Mouse (Mus musculus): ENCODE measurements at regions not wholly inside any gene's neighbourhood (a gene's known extent, or its start where the extent isn't known, plus 50 kb on each side); places are given as distances from the start of the nearest gene placed in this dataset.

DNA sequence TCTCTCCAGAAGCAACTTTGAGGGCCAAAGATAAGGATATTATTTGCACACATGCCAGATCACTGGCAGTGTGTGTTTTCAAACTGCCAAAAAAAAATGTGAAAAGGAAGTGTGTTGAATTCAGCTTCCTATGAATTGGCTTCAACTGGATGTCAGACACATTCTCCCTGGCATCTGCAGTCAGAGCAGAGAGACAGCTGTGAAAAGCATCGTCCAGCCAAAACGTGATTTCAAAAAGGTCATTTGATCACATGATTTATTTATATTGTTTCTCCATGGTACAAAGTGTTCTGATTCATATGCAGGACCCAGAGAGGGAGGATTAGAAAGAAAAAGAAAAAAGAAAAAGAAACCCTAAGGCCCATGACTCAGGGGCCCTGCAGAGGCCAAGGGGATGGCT is 207.2 kb upstream of the Adamts9 start:
- ATAC-seq (ENCODE audit: insufficient read depth, low FRiP score, low TSS enrichment) = no peak
- Histone ChIP-seq H3K4me1 (ENCODE audit: control insufficient read depth, insufficient read depth, low read length) (no peaks in the 10 kb centered on the region), H3K9me3 (ENCODE audit: control insufficient read depth, low read length) (no peaks in the 10 kb centered on the region), H3K27ac (ENCODE audit: low read depth, low read length) (no peak overlapping the region), H3K4me2 (ENCODE audit: low read depth) (no peak overlapping the region), H3K9ac (ENCODE audit: low read length) (no peak overlapping the region), H3K27me3 (ENCODE audit: control insufficient read depth, insufficient read depth, low read length) (no peaks in the 10 kb centered on the region), H3K36me3 (ENCODE audit: control insufficient read depth, insufficient read depth, low read length) (no peaks in the 10 kb centered on the region), H3K4me3 (ENCODE audit: low read depth, low read length) (no peak overlapping the region)
- 61% methylated on average over 2 of the region's 2 CpGs for whole genome bisulfite sequencing
- no peak for DNase-seq (ENCODE audit: low spot score)

DNA sequence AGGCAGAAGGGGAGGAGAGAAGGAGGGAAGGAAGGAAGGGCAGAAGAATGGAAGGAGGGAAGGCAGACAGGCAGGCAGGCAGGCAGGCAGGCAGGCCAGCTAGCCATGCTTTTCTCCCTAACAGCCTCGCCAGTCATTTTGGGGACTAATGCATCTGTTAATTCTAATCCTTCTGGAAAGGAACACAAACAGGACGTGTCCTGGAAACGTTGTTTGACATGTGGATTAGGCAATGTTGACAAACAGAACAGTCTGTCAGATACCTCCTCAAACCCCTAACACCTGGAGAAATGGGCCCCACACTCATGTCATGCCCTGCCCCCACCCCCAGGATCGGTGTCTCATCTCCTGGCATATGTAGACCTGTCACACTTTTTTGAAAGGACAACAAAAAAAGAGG is 206.7 kb upstream of the Adamts9 start:
- Histone ChIP-seq H3K4me2 (ENCODE audit: low read depth) (no peak overlapping the region), H3K36me3 (ENCODE audit: control insufficient read depth, insufficient read depth, low read length) (no peaks in the 10 kb centered on the region), H3K27me3 (ENCODE audit: control insufficient read depth, insufficient read depth, low read length) (no peaks in the 10 kb centered on the region), H3K9ac (ENCODE audit: low read length) (no peak overlapping the region), H3K4me1 (ENCODE audit: control insufficient read depth, insufficient read depth, low read length) (no peaks in the 10 kb centered on the region), H3K4me3 (ENCODE audit: low read depth, low read length) (no peak overlapping the region), H3K9me3 (ENCODE audit: control insufficient read depth, low read length) (no peaks in the 10 kb centered on the region), H3K27ac (ENCODE audit: low read depth, low read length) (no peak overlapping the region)
- DNase-seq (ENCODE audit: low spot score) (no peak), ATAC-seq (ENCODE audit: insufficient read depth, low FRiP score, low TSS enrichment) (no peak)
- 43% methylated on average over 4 of the region's 4 CpGs for WGBS

DNA sequence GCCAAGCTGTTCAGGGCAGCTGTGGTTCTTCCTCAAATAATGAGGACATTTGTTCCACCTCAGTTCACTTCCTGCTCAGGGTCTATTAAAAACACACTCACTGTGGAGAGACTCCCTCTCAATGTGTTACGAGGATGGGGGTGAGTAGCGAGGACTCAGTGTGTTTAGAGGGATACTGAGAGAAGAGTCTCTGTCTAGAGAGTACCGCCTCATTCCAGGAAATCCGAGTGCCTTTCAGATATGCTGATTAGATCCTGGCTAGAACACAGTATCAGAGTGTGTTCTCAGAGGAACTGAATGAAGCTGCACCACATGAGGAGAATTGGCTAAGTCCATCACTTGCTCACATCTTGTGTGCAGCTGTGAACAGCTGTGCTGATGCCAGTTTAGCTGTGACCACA is 197.0 kb upstream of the Adamts9 start:
- H3K9me3 ChIP-seq (ENCODE audit: control insufficient read depth, low read length) = no peaks in the 10 kb centered on the region
- no peak overlapping the region for H3K4me3 ChIP-seq (ENCODE audit: low read depth, low read length)
- no peak for DNase-seq (ENCODE audit: low spot score)
- H3K27ac ChIP-seq (ENCODE audit: low read depth, low read length) = no peak overlapping the region
- no peak overlapping the region for H3K4me2 ChIP-seq (ENCODE audit: low read depth)
- peak; percentile 31; the same call in 1 of the 2 replicates for ATAC-seq (ENCODE audit: insufficient read depth, low FRiP score, low TSS enrichment)
- H3K36me3 ChIP-seq (ENCODE audit: control insufficient read depth, insufficient read depth, low read length) = no peaks in the 10 kb centered on the region
- no peaks in the 10 kb centered on the region for H3K4me1 ChIP-seq (ENCODE audit: control insufficient read depth, insufficient read depth, low read length)
- 29% methylated on average over 4 of the region's 4 CpGs for WGBS
- no peaks in the 10 kb centered on the region for H3K27me3 ChIP-seq (ENCODE audit: control insufficient read depth, insufficient read depth, low read length)
- H3K9ac ChIP-seq (ENCODE audit: low read length) = no peak overlapping the region

DNA sequence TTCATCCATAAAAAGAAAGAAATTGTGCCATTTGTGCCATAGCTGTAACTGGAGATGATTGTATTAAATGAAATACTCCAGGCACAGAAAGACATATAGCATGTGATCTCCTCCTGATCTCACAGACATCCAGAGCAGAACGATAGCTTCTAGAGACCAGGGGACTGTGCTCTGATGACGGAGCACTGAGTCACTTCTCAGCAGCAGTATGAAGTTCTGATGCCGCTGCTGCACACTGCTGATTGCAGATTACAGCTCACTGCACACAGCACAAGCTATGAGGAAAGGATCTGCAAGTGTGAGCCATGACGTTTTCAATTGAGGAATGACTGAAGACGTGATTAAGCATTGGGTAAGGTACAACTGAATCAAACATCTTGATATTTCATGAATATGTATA is 190.6 kb upstream of the Adamts9 start:
- Histone ChIP-seq H3K4me2 (ENCODE audit: low read depth) (no peak overlapping the region), H3K4me1 (ENCODE audit: control insufficient read depth, insufficient read depth, low read length) (no peaks in the 10 kb centered on the region), H3K9ac (ENCODE audit: low read length) (no peak overlapping the region), H3K4me3 (ENCODE audit: low read depth, low read length) (no peak overlapping the region), H3K27me3 (ENCODE audit: control insufficient read depth, insufficient read depth, low read length) (no peaks in the 10 kb centered on the region), H3K9me3 (ENCODE audit: control insufficient read depth, low read length) (no peaks in the 10 kb centered on the region), H3K36me3 (ENCODE audit: control insufficient read depth, insufficient read depth, low read length) (no peaks in the 10 kb centered on the region), H3K27ac (ENCODE audit: low read depth, low read length) (no peak overlapping the region)
- WGBS = 86% methylated on average over 5 of the region's 5 CpGs
- DNase-seq (ENCODE audit: low spot score) (no peak), ATAC-seq (ENCODE audit: insufficient read depth, low FRiP score, low TSS enrichment) (no peak)

DNA sequence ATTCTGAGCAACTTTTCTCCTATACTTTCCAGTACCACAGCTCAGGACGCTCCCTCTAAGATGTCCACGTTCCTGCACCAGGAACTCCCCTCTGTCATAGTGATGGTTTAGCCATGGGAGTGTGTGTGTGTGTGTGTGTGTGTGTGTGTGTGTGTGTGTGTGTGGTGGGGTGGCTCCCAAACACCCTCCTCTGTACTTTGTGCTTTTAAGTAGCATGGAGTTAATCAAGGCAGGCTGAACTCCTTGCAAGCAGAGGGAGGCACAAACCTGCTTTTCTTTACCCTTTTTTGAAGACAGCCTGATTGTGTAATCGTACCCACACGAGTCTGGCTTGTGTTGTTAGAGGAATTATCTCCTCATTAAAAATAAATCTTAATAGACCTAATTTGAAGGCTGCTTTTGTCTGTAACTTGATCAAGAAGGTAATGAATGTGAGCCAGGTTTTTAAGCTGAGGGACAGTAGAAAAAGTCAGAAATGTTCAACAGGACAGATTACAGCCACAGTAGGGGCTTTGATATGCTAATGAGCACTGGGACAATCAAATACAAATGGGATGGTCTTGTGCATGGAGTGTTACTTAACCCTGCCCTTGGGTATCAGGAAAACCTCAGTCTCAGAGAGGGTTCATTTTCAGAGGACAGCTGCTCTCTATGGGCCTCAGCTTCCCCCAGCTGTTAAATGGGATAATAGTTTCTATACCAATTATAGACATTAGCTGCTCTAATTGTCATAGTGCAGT is 187.8 kb upstream of the Adamts9 start:
- Histone ChIP-seq H3K4me2 (ENCODE audit: low read depth) (no peak overlapping the region), H3K36me3 (ENCODE audit: control insufficient read depth, insufficient read depth, low read length) (no peaks in the 10 kb centered on the region), H3K4me3 (ENCODE audit: low read depth, low read length) (no peak overlapping the region), H3K27me3 (ENCODE audit: control insufficient read depth, insufficient read depth, low read length) (no peaks in the 10 kb centered on the region), H3K9me3 (ENCODE audit: control insufficient read depth, low read length) (no peaks in the 10 kb centered on the region), H3K27ac (ENCODE audit: low read depth, low read length) (no peak overlapping the region), H3K9ac (ENCODE audit: low read length) (no peak overlapping the region), H3K4me1 (ENCODE audit: control insufficient read depth, insufficient read depth, low read length) (no peaks in the 10 kb centered on the region)
- no peak for DNase-seq (ENCODE audit: low spot score)
- no peak for ATAC-seq (ENCODE audit: insufficient read depth, low FRiP score, low TSS enrichment)
- WGBS = 57% methylated on average over 4 of the region's 4 CpGs

DNA sequence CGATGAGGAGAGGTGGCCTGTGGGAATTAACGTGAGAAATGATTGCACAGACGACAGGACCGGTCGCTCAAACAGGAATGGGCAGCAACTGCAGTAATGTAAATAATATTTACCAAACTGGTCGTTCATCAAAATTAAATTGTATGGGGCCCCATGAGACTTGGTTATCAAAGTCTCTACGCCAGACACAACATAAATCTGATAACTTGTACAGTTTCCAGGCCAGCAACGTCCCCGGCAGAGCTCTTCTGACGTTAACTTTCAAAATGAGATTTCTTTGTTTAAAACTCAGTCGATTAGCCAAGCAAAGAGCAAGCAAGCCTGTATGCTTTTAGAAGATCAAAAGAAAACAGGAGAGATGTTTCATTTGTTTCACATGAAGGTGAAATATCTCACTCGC is 176.2 kb upstream of the Adamts9 start:
- Histone ChIP-seq H3K27ac (ENCODE audit: low read depth, low read length) (no peak overlapping the region), H3K36me3 (ENCODE audit: control insufficient read depth, insufficient read depth, low read length) (no peaks in the 10 kb centered on the region), H3K9me3 (ENCODE audit: control insufficient read depth, low read length) (no peaks in the 10 kb centered on the region), H3K27me3 (ENCODE audit: control insufficient read depth, insufficient read depth, low read length) (no peaks in the 10 kb centered on the region), H3K4me1 (ENCODE audit: control insufficient read depth, insufficient read depth, low read length) (no peaks in the 10 kb centered on the region), H3K4me3 (ENCODE audit: low read depth, low read length) (no peak overlapping the region), H3K4me2 (ENCODE audit: low read depth) (no peak overlapping the region), H3K9ac (ENCODE audit: low read length) (no peak overlapping the region)
- 87% methylated on average over 12 of the region's 12 CpGs for WGBS
- no peak for ATAC-seq (ENCODE audit: insufficient read depth, low FRiP score, low TSS enrichment)
- DNase-seq (ENCODE audit: low spot score) = no peak

DNA sequence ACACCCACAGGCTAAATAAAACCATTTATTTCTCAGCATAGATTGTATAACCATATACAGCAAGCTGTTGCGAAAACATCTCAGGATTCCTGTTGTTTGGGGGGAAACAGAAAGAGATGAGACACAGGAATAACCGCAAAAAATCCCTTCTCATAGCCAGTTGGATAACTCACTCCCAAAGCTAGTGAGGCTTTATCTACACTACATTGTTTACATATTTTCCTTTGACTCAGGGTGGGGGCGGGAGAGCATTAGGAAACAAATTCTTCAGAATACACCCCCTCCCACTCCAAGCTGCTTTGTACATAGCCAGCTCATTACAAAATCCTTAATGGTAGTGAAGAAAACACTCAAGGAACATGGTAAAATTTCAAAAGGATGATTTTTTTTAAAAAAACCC is 170.1 kb upstream of the Adamts9 start:
- ATAC-seq (ENCODE audit: insufficient read depth, low FRiP score, low TSS enrichment) (no peak), DNase-seq (ENCODE audit: low spot score) (no peak)
- Histone ChIP-seq H3K9ac (ENCODE audit: low read length) (no peak overlapping the region), H3K4me1 (ENCODE audit: control insufficient read depth, insufficient read depth, low read length) (no peaks in the 10 kb centered on the region), H3K4me3 (ENCODE audit: low read depth, low read length) (no peak overlapping the region), H3K36me3 (ENCODE audit: control insufficient read depth, insufficient read depth, low read length) (no peaks in the 10 kb centered on the region), H3K4me2 (ENCODE audit: low read depth) (no peak overlapping the region), H3K27ac (ENCODE audit: low read depth, low read length) (no peak overlapping the region), H3K9me3 (ENCODE audit: control insufficient read depth, low read length) (no peaks in the 10 kb centered on the region), H3K27me3 (ENCODE audit: control insufficient read depth, insufficient read depth, low read length) (no peaks in the 10 kb centered on the region)
- WGBS = 90% methylated on average over 3 of the region's 3 CpGs

DNA sequence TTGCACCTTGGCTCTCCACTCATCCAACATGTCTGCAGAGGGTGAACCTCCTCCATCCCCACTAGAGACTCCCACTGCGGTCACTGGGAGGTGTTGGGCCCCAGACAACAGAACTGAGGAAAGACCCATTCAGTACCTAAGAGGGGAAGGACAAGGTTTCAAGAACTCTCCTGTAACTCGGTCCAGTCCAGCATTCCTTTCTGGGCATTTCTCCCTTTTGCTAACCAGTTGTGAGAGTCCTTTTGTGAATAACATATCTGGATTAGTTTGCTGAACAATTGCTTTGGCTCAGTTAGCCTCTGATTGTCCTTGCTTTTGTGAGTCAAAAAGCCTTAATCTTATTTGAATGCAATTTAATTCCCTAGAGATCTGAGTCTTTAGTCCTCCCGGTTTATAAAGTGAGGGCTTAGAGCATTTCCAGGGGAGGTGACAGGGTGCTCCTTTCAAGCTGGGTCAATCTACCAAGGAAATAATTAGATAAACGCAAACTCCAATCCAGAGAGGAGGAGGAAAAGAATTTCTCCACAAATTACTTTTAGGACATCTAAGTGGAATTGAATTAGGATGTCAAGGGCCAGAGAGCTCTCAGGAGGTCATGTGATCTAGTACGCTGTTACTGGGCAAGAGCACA is 151.6 kb upstream of the Adamts9 start:
- WGBS = 64% methylated on average over 5 of the region's 5 CpGs
- no peaks in the 10 kb centered on the region for H3K9me3 ChIP-seq (ENCODE audit: control insufficient read depth, low read length)
- H3K4me2 ChIP-seq (ENCODE audit: low read depth) = no peak overlapping the region
- DNase-seq (ENCODE audit: low spot score) = no peak
- H3K27me3 ChIP-seq (ENCODE audit: control insufficient read depth, insufficient read depth, low read length) = no peaks in the 10 kb centered on the region
- no peak for ATAC-seq (ENCODE audit: insufficient read depth, low FRiP score, low TSS enrichment)
- no peak overlapping the region for H3K27ac ChIP-seq (ENCODE audit: low read depth, low read length)
- no peaks in the 10 kb centered on the region for H3K4me1 ChIP-seq (ENCODE audit: control insufficient read depth, insufficient read depth, low read length)
- H3K9ac ChIP-seq (ENCODE audit: low read length) = no peak overlapping the region
- no peak overlapping the region for H3K4me3 ChIP-seq (ENCODE audit: low read depth, low read length)
- no peaks in the 10 kb centered on the region for H3K36me3 ChIP-seq (ENCODE audit: control insufficient read depth, insufficient read depth, low read length)

DNA sequence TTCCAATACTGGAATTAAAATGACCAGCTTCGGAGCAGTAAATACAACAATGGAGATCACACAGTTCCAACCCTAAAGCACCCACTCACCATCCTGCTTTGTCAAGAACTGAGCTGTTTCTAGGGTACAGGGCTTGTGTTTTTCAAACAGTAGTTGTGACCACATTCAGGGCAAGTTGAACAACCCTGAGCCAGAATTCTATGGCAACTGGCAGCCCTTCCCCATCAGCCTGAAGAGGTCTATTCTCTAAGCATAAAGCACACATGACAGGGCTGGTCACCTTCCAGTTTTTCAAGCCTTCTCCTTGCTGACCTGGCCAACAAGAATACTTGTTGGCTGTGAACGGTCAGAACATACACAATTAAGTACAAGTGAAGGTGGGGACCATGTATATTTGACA is 150.5 kb upstream of the Adamts9 start:
- Histone ChIP-seq H3K9me3 (ENCODE audit: control insufficient read depth, low read length) (no peaks in the 10 kb centered on the region), H3K4me1 (ENCODE audit: control insufficient read depth, insufficient read depth, low read length) (no peaks in the 10 kb centered on the region), H3K4me3 (ENCODE audit: low read depth, low read length) (no peak overlapping the region), H3K4me2 (ENCODE audit: low read depth) (no peak overlapping the region), H3K36me3 (ENCODE audit: control insufficient read depth, insufficient read depth, low read length) (no peaks in the 10 kb centered on the region), H3K27ac (ENCODE audit: low read depth, low read length) (no peak overlapping the region), H3K9ac (ENCODE audit: low read length) (no peak overlapping the region), H3K27me3 (ENCODE audit: control insufficient read depth, insufficient read depth, low read length) (no peaks in the 10 kb centered on the region)
- DNase-seq (ENCODE audit: low spot score) (no peak), ATAC-seq (ENCODE audit: insufficient read depth, low FRiP score, low TSS enrichment) (no peak)
- WGBS = 83% methylated on average over 2 of the region's 2 CpGs
